ENCODE assay signal across 24 mouse cellular contexts in the genomic region with DNA sequence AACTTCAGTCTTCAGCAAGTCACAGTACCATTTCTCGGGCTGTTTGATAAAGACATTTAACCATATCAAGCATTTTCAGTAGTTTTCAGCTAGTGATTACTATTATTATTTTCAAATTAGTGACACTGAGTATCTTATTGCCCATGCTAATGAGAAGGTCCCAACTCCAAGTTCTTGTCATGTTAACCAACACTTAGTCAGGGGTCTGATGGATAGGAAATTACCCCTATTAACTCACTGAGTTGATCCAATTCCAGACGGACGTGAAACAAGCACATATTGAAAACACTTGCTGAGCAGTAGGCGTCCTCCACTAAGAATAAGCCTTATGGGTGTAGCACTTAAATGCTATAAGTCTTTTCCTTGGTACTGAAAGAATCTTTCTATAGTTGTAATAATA. TPM values are rescaled to one million over a fixed set of nuclear protein-coding genes. Genes with fewer than 3 reads are reported as not detected.
DNase-seq lines count a peak whose midpoint lies in the region; ATAC-seq and TF ChIP-seq lines count a peak whose summit lies in the region.
"Had no signal": no experiment of that assay in that cellular context is flagged by ENCODE, and none has a peak within 500 bp of the region (broad histone marks: within the 10 kb centered on the region; RNA-seq: fewer than 3 reads in every experiment).

No protein-coding gene starts in this region.

- H3K4me3 ChIP-seq in forebrain, embryonic 14.5 days (ENCODE audit: low read depth, low read length): no peak overlapping the region
- H3K4me3 ChIP-seq in forebrain, embryonic 11.5 days (ENCODE audit: low read depth, low read length): no peak overlapping the region
- H3K4me3 ChIP-seq in forebrain, embryonic 16.5 days (replicated peaks; ENCODE audit: low read length): no peak overlapping the region
- no peak overlapping the region for H3K4me3 ChIP-seq in forebrain, embryonic 12.5 days (replicated peaks)
- H3K4me3 ChIP-seq in forebrain, postnatal 0 days (ENCODE audit: low read depth, low read length): no peak overlapping the region
- no peak overlapping the region for H3K4me3 ChIP-seq in forebrain, embryonic 10.5 days

- no peak for TF ChIP-seq CTCF in forebrain, postnatal 0 days (IDR thresholded peaks at IDR 0.05; ENCODE audit: low read depth)
- no peak for TF ChIP-seq CTCF in brain, embryonic 14.5 days (IDR thresholded peaks at IDR 0.05; ENCODE audit: borderline replicate concordance, extremely low read depth, insufficient read depth, insufficient read length)

- no peak for ATAC-seq in forebrain, embryonic 14.5 days
- no peak for ATAC-seq in forebrain, embryonic 11.5 days (replicated peaks; ENCODE audit: low FRiP score)
- peak; percentile 43; the same call in 1 of the 2 replicates for ATAC-seq in forebrain, embryonic 16.5 days
- ATAC-seq in forebrain, embryonic 12.5 days (ENCODE audit: low FRiP score): no peak
- ATAC-seq in forebrain, postnatal 0 days: peak; percentile 58; the same call in 1 of the 2 replicates
- ATAC-seq: activated CD4-positive, CD25-positive, alpha-beta regulatory T cell, adult 4 months; CD4-positive, CD25-positive, alpha-beta regulatory T cell, adult 4 months; Patski had no signal

- peak; percentile 25 for DNase-seq in forebrain, embryonic 14.5 days (ENCODE audit: low spot score)
- DNase-seq in forebrain, embryonic 11.5 days (ENCODE audit: low spot score): no peak
- DNase-seq in forebrain, postnatal 0 days: no peak
- DNase-seq in forebrain, embryonic 10.5 days (ENCODE audit: extremely low spot score, low spot score): no peak
- peak; percentile 51 for DNase-seq in brain, embryonic 14.5 days (ENCODE audit: low read depth)
- no peak for DNase-seq in thymus, adult 18-20 months
- DNase-seq: adrenal gland, adult 2 months; adrenal gland, adult 8-10 months; adrenal gland, postnatal 10 days; adrenal gland, postnatal 14 days; adrenal gland, postnatal 25 days; adrenal gland, postnatal 36 days; B cell, adult 2 months; cerebellum, adult 11 months; cerebellum, adult 11-12 months; cerebellum, adult 18-20 months had no signal

- H3K27ac ChIP-seq in forebrain, embryonic 14.5 days (ENCODE audit: low read depth, low read length): no peak overlapping the region
- H3K27ac ChIP-seq in forebrain, embryonic 11.5 days (ENCODE audit: low read depth, low read length): no peak overlapping the region
- no peak overlapping the region for H3K27ac ChIP-seq in forebrain, embryonic 16.5 days (ENCODE audit: low read length)
- H3K27ac ChIP-seq in forebrain, embryonic 12.5 days: no peak overlapping the region
- H3K27ac ChIP-seq in forebrain, postnatal 0 days (ENCODE audit: low read depth, low read length): no peak overlapping the region
- no peak overlapping the region for H3K27ac ChIP-seq in forebrain, embryonic 10.5 days

- no peak for TF ChIP-seq POLR2A in brain, embryonic 14.5 days (IDR thresholded peaks at IDR 0.05; ENCODE audit: borderline replicate concordance, extremely low read depth, insufficient read depth, insufficient read length, poor library complexity, severe bottlenecking)

- 69% methylated on average over 4 of the region's 4 CpGs for WGBS in forebrain, embryonic 14.5 days
- 88% methylated on average over 4 of the region's 4 CpGs for WGBS in forebrain, embryonic 11.5 days
- 48% methylated on average over 4 of the region's 4 CpGs for WGBS in forebrain, embryonic 16.5 days
- WGBS in forebrain, embryonic 12.5 days: 71% methylated on average over 4 of the region's 4 CpGs
- 38% methylated on average over 4 of the region's 4 CpGs for WGBS in forebrain, postnatal 0 days
- WGBS in forebrain, embryonic 10.5 days: 80% methylated on average over 4 of the region's 4 CpGs

- H3K36me3 ChIP-seq in forebrain, embryonic 14.5 days (ENCODE audit: control insufficient read depth, insufficient read depth, low read length): no peaks in the 10 kb centered on the region
- no peaks in the 10 kb centered on the region for H3K36me3 ChIP-seq in forebrain, embryonic 11.5 days (ENCODE audit: control insufficient read depth, insufficient read depth, low read length)
- no peaks in the 10 kb centered on the region for H3K36me3 ChIP-seq in forebrain, embryonic 16.5 days (ENCODE audit: control insufficient read depth, insufficient read depth)
- no peaks in the 10 kb centered on the region for H3K36me3 ChIP-seq in forebrain, embryonic 12.5 days (replicated peaks)
- no peaks in the 10 kb centered on the region for H3K36me3 ChIP-seq in forebrain, postnatal 0 days (ENCODE audit: insufficient read depth)
- no peaks in the 10 kb centered on the region for H3K36me3 ChIP-seq in forebrain, embryonic 10.5 days (replicated peaks)
- H3K36me3 ChIP-seq: G1E had no signal

- H3K27me3 ChIP-seq in forebrain, embryonic 14.5 days (replicated peaks; ENCODE audit: control insufficient read depth, insufficient read depth, low read length): no peaks in the 10 kb centered on the region
- H3K27me3 ChIP-seq in forebrain, embryonic 11.5 days (ENCODE audit: control insufficient read depth, insufficient read depth, low read length): no peaks in the 10 kb centered on the region
- H3K27me3 ChIP-seq in forebrain, embryonic 16.5 days (replicated peaks; ENCODE audit: control insufficient read depth, insufficient read depth, low read length): no peaks in the 10 kb centered on the region
- H3K27me3 ChIP-seq in forebrain, embryonic 12.5 days: no peaks in the 10 kb centered on the region
- H3K27me3 ChIP-seq in forebrain, postnatal 0 days (ENCODE audit: insufficient read depth, low read length): no peaks in the 10 kb centered on the region
- no peaks in the 10 kb centered on the region for H3K27me3 ChIP-seq in forebrain, embryonic 10.5 days (ENCODE audit: poor library complexity, severe bottlenecking)
- H3K27me3 ChIP-seq: CH12.LX had no signal

- no peaks in the 10 kb centered on the region for H3K9me3 ChIP-seq in forebrain, embryonic 14.5 days (replicated peaks; ENCODE audit: control insufficient read depth, low read length)
- H3K9me3 ChIP-seq in forebrain, embryonic 11.5 days (ENCODE audit: control insufficient read depth, low read length): no peaks in the 10 kb centered on the region
- H3K9me3 ChIP-seq in forebrain, embryonic 16.5 days (ENCODE audit: control insufficient read depth, low read length): no peaks in the 10 kb centered on the region
- no peaks in the 10 kb centered on the region for H3K9me3 ChIP-seq in forebrain, embryonic 12.5 days
- H3K9me3 ChIP-seq in forebrain, postnatal 0 days (ENCODE audit: low read length): no peaks in the 10 kb centered on the region
- H3K9me3 ChIP-seq in forebrain, embryonic 10.5 days: no peaks in the 10 kb centered on the region

- no peak overlapping the region for H3K4me2 ChIP-seq in forebrain, embryonic 14.5 days (ENCODE audit: low read length)
- H3K4me2 ChIP-seq in forebrain, embryonic 11.5 days (ENCODE audit: low read depth, low read length, severe bottlenecking): no peak overlapping the region
- H3K4me2 ChIP-seq in forebrain, embryonic 16.5 days (ENCODE audit: low read length): no peak overlapping the region
- no peak overlapping the region for H3K4me2 ChIP-seq in forebrain, embryonic 12.5 days
- no peak overlapping the region for H3K4me2 ChIP-seq in forebrain, postnatal 0 days (ENCODE audit: low read depth)

- H3K4me1 ChIP-seq in forebrain, embryonic 14.5 days (ENCODE audit: control insufficient read depth, insufficient read depth, low read length): no peaks in the 10 kb centered on the region
- no peaks in the 10 kb centered on the region for H3K4me1 ChIP-seq in forebrain, embryonic 11.5 days (replicated peaks; ENCODE audit: control insufficient read depth, insufficient read depth, low read length)
- H3K4me1 ChIP-seq in forebrain, embryonic 16.5 days (replicated peaks; ENCODE audit: control insufficient read depth, insufficient read depth, low read length): no peaks in the 10 kb centered on the region
- no peaks in the 10 kb centered on the region for H3K4me1 ChIP-seq in forebrain, embryonic 12.5 days
- no peaks in the 10 kb centered on the region for H3K4me1 ChIP-seq in forebrain, postnatal 0 days (ENCODE audit: insufficient read depth)
- H3K4me1 ChIP-seq in forebrain, embryonic 10.5 days: no peaks in the 10 kb centered on the region

- no peak overlapping the region for H3K9ac ChIP-seq in forebrain, embryonic 14.5 days (ENCODE audit: low read length)
- H3K9ac ChIP-seq in forebrain, embryonic 11.5 days (ENCODE audit: low read length): no peak overlapping the region
- no peak overlapping the region for H3K9ac ChIP-seq in forebrain, embryonic 16.5 days (replicated peaks; ENCODE audit: low read depth, low read length)
- H3K9ac ChIP-seq in forebrain, embryonic 12.5 days: no peak overlapping the region
- no peak overlapping the region for H3K9ac ChIP-seq in forebrain, postnatal 0 days

RNA-seq across cellular contexts. Expression of gene Mctp2, which starts 14.0 kb away (rescaled TPM):
- polyA plus RNA-seq in forebrain, embryonic 14.5 days (2014; fragmentation: Nextera tagmentation; extraction: Ambion mirVana): 0.13 and 0.17 TPM in 2 replicates
- 0.08 and 0.09 TPM in 2 replicates for polyA plus RNA-seq in forebrain, embryonic 11.5 days (2014; fragmentation: Nextera tagmentation; extraction: Ambion mirVana)
- 0.21 and 0.24 TPM in 2 replicates for polyA plus RNA-seq in forebrain, embryonic 16.5 days (2015; fragmentation: Nextera tagmentation; extraction: Ambion mirVana)
- 0.22 and 0.63 TPM in 2 replicates for polyA plus RNA-seq in forebrain, embryonic 12.5 days (2016; fragmentation: Nextera tagmentation; extraction: Ambion mirVana)
- 0.85 and 2.1 TPM in 2 replicates for total RNA-seq in forebrain, postnatal 0 days (2014; rRNA removed)
- 0.20 and 0.25 TPM in 2 replicates for polyA plus RNA-seq in forebrain, postnatal 0 days (2015; fragmentation: Nextera tagmentation; extraction: Ambion mirVana)
- polyA plus RNA-seq in forebrain, embryonic 10.5 days (2016; fragmentation: Nextera tagmentation; extraction: Ambion mirVana): 0.11 and 0.14 TPM in 2 replicates
- 0.36 and 0.42 TPM in 2 replicates for polyA plus RNA-seq in brain, embryonic 14.5 days (2012; rRNA removed)
- total RNA-seq: MEL had no signal
- polyA plus RNA-seq: G1E had no signal

Comparison
In these comparisons a context has a peak if more than half of its experiments do, and no peak if none do; other contexts are left out.
1. ATAC-seq: peak in forebrain, embryonic 16.5 days (single experiment) and forebrain, postnatal 0 days (single experiment); none in forebrain, embryonic 14.5 days (single experiment), forebrain, embryonic 11.5 days (single experiment) and forebrain, embryonic 12.5 days (single experiment).
2. DNase-seq: peak in forebrain, embryonic 14.5 days (single experiment) and brain, embryonic 14.5 days (single experiment); none in forebrain, embryonic 11.5 days (single experiment), forebrain, postnatal 0 days (single experiment), forebrain, embryonic 10.5 days (single experiment) and thymus, adult 18-20 months (0 of 2).